Mouse (Mus musculus): ENCODE measurements around the gene Elf2. TPM values are rescaled to one million over a fixed set of nuclear protein-coding genes. Genes with fewer than 3 reads are reported as not detected.

Gene Elf2
- polyA plus RNA-seq, 1 experiment from 2014 or later = 28.1 TPM

Small RNA genes lying within 50 kb of the gene (microRNA-seq; reads per million reads assigned to microRNA genes)
- gene Gm24282 = not detected

Other genes with a start within 250 kb of the Elf2 start
- 36.6 and 42.4 TPM in 2 replicates for gene Noct, start 116.2 kb downstream of the Elf2 start, polyA plus RNA-seq (2014; fragmentation: Nextera tagmentation; extraction: Ambion mirVana)
- 0.48 TPM in 1 of 2 replicates, not detected in the other for gene Mgarp, start 56.1 kb upstream of the Elf2 start, polyA plus RNA-seq (2014; fragmentation: Nextera tagmentation; extraction: Ambion mirVana)
- 804 and 840 TPM in 2 replicates for gene Ndufc1, start 68.3 kb upstream of the Elf2 start, polyA plus RNA-seq (2014; fragmentation: Nextera tagmentation; extraction: Ambion mirVana)
- 37.2 and 42.2 TPM in 2 replicates for gene Naa15, start 74.5 kb upstream of the Elf2 start, polyA plus RNA-seq (2014; fragmentation: Nextera tagmentation; extraction: Ambion mirVana)
- gene Rab33b, start 143.3 kb upstream of the Elf2 start, polyA plus RNA-seq (2014; fragmentation: Nextera tagmentation; extraction: Ambion mirVana) = 24.5 and 31.1 TPM in 2 replicates
- 3.0 and 4.2 TPM in 2 replicates for gene Setd7, start 220.2 kb upstream of the Elf2 start, polyA plus RNA-seq (2014; fragmentation: Nextera tagmentation; extraction: Ambion mirVana)